Comparison of ENCODE assay signal across 37 mouse cellular contexts in genomic region chr1:179756477-179756876, GRCm38 (mm10). TPM values are rescaled to one million over a fixed set of nuclear protein-coding genes. Genes with fewer than 3 reads are reported as not detected.
"Had no signal": no experiment of that assay in that cellular context is flagged by ENCODE, and none has a peak within 500 bp of the region (broad histone marks: within the 10 kb centered on the region; RNA-seq: fewer than 3 reads in every experiment).

No protein-coding gene starts in this region.

- H3K27ac ChIP-seq: gastrocnemius, adult 2 months; heart, embryonic 13.5 days; heart, embryonic 15.5 days; hindbrain, embryonic 10.5 days; hindbrain, embryonic 12.5 days; hindbrain, embryonic 14.5 days; intestine, embryonic 15.5 days; kidney, embryonic 15.5 days; kidney, postnatal 0 days; layer of hippocampus, adult 2 months; left cerebral cortex, adult 2 months; limb, embryonic 10.5 days; limb, embryonic 12.5 days; liver, embryonic 13.5 days; liver, embryonic 15.5 days had no signal

- H3K4me1 ChIP-seq: heart, embryonic 13.5 days; heart, embryonic 15.5 days; hindbrain, embryonic 10.5 days; hindbrain, embryonic 12.5 days; intestine, embryonic 15.5 days; kidney, embryonic 15.5 days; limb, embryonic 10.5 days; limb, embryonic 12.5 days; liver, embryonic 13.5 days; liver, embryonic 15.5 days had no signal

- DNase-seq: gastrocnemius, adult 2 months; gastrocnemius, postnatal 10 days; gastrocnemius, postnatal 25 days; heart, postnatal 14 days; heart, postnatal 36 days; kidney, adult 18-20 months; kidney, adult 9 months; kidney, postnatal 14 days; kidney, postnatal 4 days; liver; liver, embryonic 13.5 days had no signal

- H3K4me3 ChIP-seq: gastrocnemius, adult 2 months; heart, embryonic 13.5 days; heart, embryonic 15.5 days; hindbrain, embryonic 10.5 days; hindbrain, embryonic 12.5 days; intestine, embryonic 15.5 days; kidney, embryonic 15.5 days; layer of hippocampus, adult 2 months; left cerebral cortex, adult 2 months; limb, embryonic 10.5 days; limb, embryonic 12.5 days; liver, embryonic 13.5 days; liver, embryonic 15.5 days had no signal

- H3K27me3 ChIP-seq: heart, embryonic 13.5 days; heart, embryonic 15.5 days; hindbrain, embryonic 12.5 days; intestine, embryonic 15.5 days; kidney, embryonic 15.5 days; limb, embryonic 12.5 days; liver, embryonic 13.5 days; liver, embryonic 15.5 days had no signal

- ATAC-seq: hindbrain, embryonic 16.5 days; inflammation-experienced regulatory T-cells, adult 6 months; intestine, embryonic 15.5 days; intestine, postnatal 0 days had no signal

- H3K9me3 ChIP-seq: heart, embryonic 13.5 days; heart, embryonic 15.5 days; hindbrain, embryonic 10.5 days; hindbrain, embryonic 12.5 days; intestine, embryonic 15.5 days; kidney, embryonic 15.5 days; limb, embryonic 10.5 days; limb, embryonic 12.5 days; liver, embryonic 13.5 days; liver, embryonic 15.5 days had no signal

RNA-seq across cellular contexts. Expression of gene Kif28, which starts 11.4 kb away (rescaled TPM):
- total RNA-seq: granulocyte monocyte progenitor cell, adult 5-6 weeks had no signal
- polyA plus RNA-seq: heart, embryonic 13.5 days; hindbrain, embryonic 10.5 days; hindbrain, embryonic 12.5 days; hindbrain, embryonic 14.5 days; inflammation-experienced regulatory T-cells, adult 6 months; intestine, embryonic 15.5 days; intestine, postnatal 0 days; kidney, embryonic 15.5 days; kidney, postnatal 0 days; limb, embryonic 12.5 days; liver, embryonic 11.5 days; liver, embryonic 13.5 days; liver, embryonic 15.5 days had no signal

RNA-seq across cellular contexts. Expression of gene Gm10518, which starts 46.7 kb away (rescaled TPM):
- total RNA-seq: gastrocnemius, adult 2 months; gastrocnemius, postnatal 10 days; gastrocnemius, postnatal 25 days; gastrocnemius, postnatal 4 days; granulocyte monocyte progenitor cell, adult 5-6 weeks; heart, adult 8-10 months; heart, postnatal 14 days; heart, postnatal 36 days; layer of hippocampus, adult 2 months; layer of hippocampus, postnatal 10 days; layer of hippocampus, postnatal 25 days; left cerebral cortex, postnatal 14 days; left cerebral cortex, postnatal 36 days had no signal
- polyA plus RNA-seq: frontal cortex, adult 2 months; heart, embryonic 13.5 days; heart, embryonic 15.5 days; hindbrain, embryonic 14.5 days; inflammation-experienced regulatory T-cells, adult 6 months; intestine, embryonic 15.5 days; intestine, postnatal 0 days; kidney, embryonic 15.5 days; kidney, postnatal 0 days; limb, embryonic 14.5 days had no signal
